Mouse (Mus musculus): Measurements from ENCODE around the gene Pdzd9.

Pdzd9 gene

GRCm38 (mm10) chr7:120635821-120636220, 34.3 kb downstream of the Pdzd9 start:
- peak; percentile 29 for DNase-seq (ENCODE audit: low spot score)

- no peak for DNase-seq (ENCODE audit: low spot score)
These were observed 34.8 kb downstream of the Pdzd9 start for GRCm38 (mm10) chr7:120635362-120635781.

GRCm38 (mm10) chr7:120634711-120635361, 35.3 kb downstream of the Pdzd9 start, which contains the start of gene Uqcrc2:
Gene Uqcrc2, plus strand, starts transcription at chr7:120635176.
- DNase-seq (ENCODE audit: low spot score): peak; percentile 96

GRCm38 (mm10) chr7:120634301-120634700, 35.8 kb downstream of the Pdzd9 start:
- DNase-seq (ENCODE audit: low spot score): peak; percentile 6

GRCm38 (mm10) chr7:120632518-120632917, 37.6 kb downstream of the Pdzd9 start:
- DNase-seq (ENCODE audit: low spot score): peak; percentile 13

GRCm38 (mm10) chr7:120620841-120621240, 49.3 kb downstream of the Pdzd9 start:
- no peak for DNase-seq (ENCODE audit: low spot score)

GRCm38 (mm10) chr7:120620075-120620771, 49.9 kb downstream of the Pdzd9 start:
- DNase-seq (ENCODE audit: low spot score): no peak

Data from embryo, embryonic 10 days (tissue).